Mouse (Mus musculus) forebrain, postnatal 0 days (tissue): ENCODE data around the gene Rnpep. TPM values are rescaled to one million over a fixed set of nuclear protein-coding genes. Genes with fewer than 3 reads are reported as not detected.
A peak's percentile ranks its signal among the peaks of the same experiment; 100 is the strongest.

Source experiments
- ATAC-seq: fragments of 200-750 bp; cut with Nextera tagmentation; 2 replicates; pipeline ENCODE4 v1.8.0; 2017; ENCODE audit warnings: mild to moderate bottlenecking, moderate library complexity
- DNase-seq: peaks from one replicate; pipeline ENCODE4 v3.0.0-alpha.2; 2015
- H3K27ac ChIP-seq: fragments of 300-500 bp; sonication (generic); 2 replicates; pipeline ENCODE4 v1.5.1; 2014; ENCODE audit warnings: low read depth, mild to moderate bottlenecking, antibody characterized with exemption, low read length, moderate library complexity, mixed read lengths
- H3K27me3 ChIP-seq: fragments of 300-500 bp; sonication (generic); 2 replicates; pipeline ENCODE4 v1.6.1; 2014; ENCODE audit warnings: mild to moderate bottlenecking, low read length, mixed read lengths; ENCODE audit not compliant: insufficient read depth
- H3K36me3 ChIP-seq: fragments of 300-500 bp; sonication (generic); 2 replicates; pipeline ENCODE4 v1.6.1; 2014; ENCODE audit warnings: mild to moderate bottlenecking, moderate library complexity; ENCODE audit not compliant: insufficient read depth
- H3K4me1 ChIP-seq: fragments of 300-500 bp; sonication (generic); 2 replicates; pipeline ENCODE4 v1.6.1; 2014; ENCODE audit warnings: antibody characterized with exemption; ENCODE audit not compliant: insufficient read depth
- H3K4me2 ChIP-seq: fragments of 300-500 bp; sonication (generic); 2 replicates; pipeline ENCODE4 v1.6.1; 2014; ENCODE audit warnings: low read depth, mild to moderate bottlenecking, moderate library complexity
- H3K4me3 ChIP-seq: fragments of 300-500 bp; sonication (generic); 2 replicates; pipeline ENCODE4 v1.5.1; 2014; ENCODE audit warnings: low read depth, low read length, mixed read lengths
- H3K9ac ChIP-seq: fragments of 300-500 bp; sonication (generic); 2 replicates; pipeline ENCODE4 v1.6.1; 2014; ENCODE audit warnings: mild to moderate bottlenecking
- H3K9me3 ChIP-seq: fragments of 300-500 bp; sonication (generic); 2 replicates; pipeline ENCODE4 v1.6.1; 2016; ENCODE audit warnings: low read length
- CTCF ChIP-seq: sonication (generic); IDR thresholded peaks from 2 replicates; pipeline ENCODE4 v1.5.1; 2016; ENCODE audit warnings: antibody characterized with exemption, control low read depth, low read depth
- WGBS: fragments of 180-500 bp; shearing (Covaris S2); extraction: QIAGEN DNeasy Blood & Tissue Kit; methylation state at CpG from one replicate; pipeline ENCODE4 v1.1.7; 2014; 5-methylcytosine and 5-hydroxymethylcytosine counted together
- polyA plus RNA-seq: library from polyadenylated mRNA; unstranded; fragments of >200 nt; fragmentation: Nextera tagmentation; extraction: Ambion mirVana; gene quantifications from 2 replicates; pipeline ENCODE4 v1.2.1, GENCODE M21; 2015
- total RNA-seq: library from RNA; depleted of rRNA; stranded (reverse); fragments of >200 nt; gene quantifications from 2 replicates; pipeline ENCODE4 v1.2.3, GENCODE M21; 2014

Gene Rnpep
- total and polyA plus RNA-seq, 2 experiments from 2014 or later, result 49.2 to 63.9 TPM

GRCm38 (mm10) chr1:135280646-135281045, 3.2 kb downstream of the Rnpep start:
- Histone ChIP-seq H3K4me1 (no peaks in the 10 kb centered on the region), H3K27me3 (no peaks in the 10 kb centered on the region), H3K4me2 (no peak overlapping the region), H3K27ac (no peak overlapping the region), H3K36me3 (peaks cover 22% of the 10 kb centered on the region), H3K4me3 (no peak overlapping the region), H3K9me3 (no peaks in the 10 kb centered on the region), H3K9ac (no peak overlapping the region)
- DNase-seq (peak; percentile 63), ATAC-seq (no peak; the same call in 1 of the 2 replicates)
- TF ChIP-seq CTCF, result no peak
- 45% methylated on average over 9 of the region's 9 CpGs for WGBS

GRCm38 (mm10) chr1:135271371-135271770, 12.5 kb downstream of the Rnpep start:
- no peak overlapping the region for H3K4me3 ChIP-seq
- H3K4me2 ChIP-seq, result no peak overlapping the region
- H3K36me3 ChIP-seq, result peaks cover 66% of the 10 kb centered on the region
- no peak overlapping the region for H3K9ac ChIP-seq
- H3K9me3 ChIP-seq, result no peaks in the 10 kb centered on the region
- H3K4me1 ChIP-seq, result no peaks in the 10 kb centered on the region
- no peaks in the 10 kb centered on the region for H3K27me3 ChIP-seq
- TF ChIP-seq CTCF, result no peak
- ATAC-seq (no peak), DNase-seq (no peak)
- H3K27ac ChIP-seq, result no peak overlapping the region
- 70% methylated on average over 9 of the region's 9 CpGs for WGBS

DNA sequence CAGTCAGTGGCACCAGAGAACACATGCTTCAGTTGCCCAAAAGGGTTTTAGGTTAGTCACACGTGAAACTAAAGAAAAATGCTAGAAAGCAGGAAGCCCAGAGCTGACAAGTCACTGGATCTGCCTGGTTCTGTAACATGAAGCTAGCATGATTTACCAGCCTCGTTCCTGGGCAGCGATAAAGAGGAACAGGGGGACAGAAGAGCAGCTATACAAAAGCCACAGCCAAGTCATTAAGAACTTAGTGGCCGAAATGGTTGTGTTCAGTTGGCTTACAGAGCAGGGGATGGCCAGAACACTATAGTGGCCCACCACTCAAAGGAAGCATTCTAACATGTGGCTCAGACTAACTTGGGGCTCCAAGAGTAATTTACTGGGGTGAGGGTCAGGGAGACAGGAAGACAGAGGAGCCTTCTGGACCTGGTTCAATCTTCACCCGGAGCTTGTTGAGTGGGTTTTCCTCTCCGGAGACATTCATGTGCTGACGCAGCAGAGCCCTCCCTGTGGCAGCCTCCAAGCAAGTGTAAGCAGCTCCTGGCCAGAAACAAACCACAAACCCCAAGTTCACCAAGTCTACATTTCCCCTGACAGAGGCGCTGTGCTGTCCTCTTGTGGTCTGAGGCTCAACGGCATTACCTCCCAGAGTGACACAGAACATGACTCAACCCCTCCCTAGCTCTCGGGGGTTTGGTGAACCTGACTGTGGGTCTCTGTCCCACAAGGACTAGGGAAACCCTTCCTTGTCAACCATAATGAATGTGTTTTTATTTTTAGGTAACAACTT, 16.0 kb downstream of the Rnpep start:
- TF ChIP-seq CTCF, result peak; percentile 10; the same call in 1 of the 2 replicates
- no peaks in the 10 kb centered on the region for H3K4me1 ChIP-seq
- no peaks in the 10 kb centered on the region for H3K9me3 ChIP-seq
- DNase-seq (no peak), ATAC-seq (no peak)
- no peak overlapping the region for H3K27ac ChIP-seq
- WGBS, result 91% methylated on average over 10 of the region's 10 CpGs
- no peak overlapping the region for H3K4me3 ChIP-seq
- H3K4me2 ChIP-seq, result no peak overlapping the region
- H3K27me3 ChIP-seq, result no peaks in the 10 kb centered on the region
- peaks cover 81% of the 10 kb centered on the region for H3K36me3 ChIP-seq
- no peak overlapping the region for H3K9ac ChIP-seq

DNA sequence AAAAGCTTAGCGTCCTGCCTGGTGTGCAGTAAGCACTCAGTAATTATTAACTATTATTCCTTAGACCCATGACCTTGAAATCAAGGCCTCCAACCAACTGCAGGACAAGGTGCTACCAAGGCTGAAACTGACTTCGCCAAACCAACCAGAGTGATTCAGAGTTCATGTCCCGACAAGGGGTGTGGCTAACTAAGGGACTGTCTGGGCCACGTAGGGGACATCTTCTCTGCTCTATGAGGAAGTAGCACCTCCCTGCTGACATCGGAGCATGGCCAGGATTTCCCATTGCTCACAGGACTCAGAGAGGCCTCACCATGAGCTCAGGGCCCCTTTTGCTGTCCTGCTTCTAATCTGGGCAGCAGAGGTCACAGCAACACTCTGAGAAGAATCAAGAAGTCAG, 18.1 kb downstream of the Rnpep start:
- 89% methylated on average over 5 of the region's 5 CpGs for WGBS
- ATAC-seq (no peak), DNase-seq (no peak)
- Histone ChIP-seq H3K27ac (no peak overlapping the region), H3K4me2 (no peak overlapping the region), H3K27me3 (no peaks in the 10 kb centered on the region), H3K9ac (no peak overlapping the region), H3K36me3 (peaks cover 72% of the 10 kb centered on the region), H3K4me3 (no peak overlapping the region), H3K4me1 (no peaks in the 10 kb centered on the region), H3K9me3 (no peaks in the 10 kb centered on the region)
- TF ChIP-seq CTCF, result no peak

GRCm38 (mm10) chr1:135263316-135263715, 20.6 kb downstream of the Rnpep start:
- H3K36me3 ChIP-seq, result peaks cover 63% of the 10 kb centered on the region
- ATAC-seq (no peak), DNase-seq (no peak)
- no peak overlapping the region for H3K4me3 ChIP-seq
- TF ChIP-seq CTCF, result no peak
- no peak overlapping the region for H3K9ac ChIP-seq
- peaks cover 8% of the 10 kb centered on the region; the same call in 1 of the 2 replicates for H3K4me1 ChIP-seq
- 85% methylated on average over 9 of the region's 9 CpGs for WGBS
- no peaks in the 10 kb centered on the region for H3K27me3 ChIP-seq
- no peaks in the 10 kb centered on the region for H3K9me3 ChIP-seq
- H3K27ac ChIP-seq, result no peak overlapping the region
- H3K4me2 ChIP-seq, result no peak overlapping the region

GRCm38 (mm10) chr1:135262329-135262728, 21.6 kb downstream of the Rnpep start:
- Histone ChIP-seq H3K36me3 (peaks cover 53% of the 10 kb centered on the region), H3K27ac (no peak overlapping the region), H3K9me3 (no peaks in the 10 kb centered on the region), H3K27me3 (no peaks in the 10 kb centered on the region), H3K4me3 (no peak overlapping the region), H3K4me2 (no peak overlapping the region), H3K9ac (no peak overlapping the region), H3K4me1 (peaks cover 9% of the 10 kb centered on the region; the same call in 1 of the 2 replicates)
- no peak for DNase-seq
- TF ChIP-seq CTCF, result no peak
- WGBS, result 79% methylated on average over 3 of the region's 3 CpGs
- ATAC-seq, result no peak

GRCm38 (mm10) chr1:135260931-135261330, 23.0 kb downstream of the Rnpep start:
- H3K27ac ChIP-seq, result no peak overlapping the region
- no peak for TF ChIP-seq CTCF
- H3K4me2 ChIP-seq, result no peak overlapping the region
- WGBS, result 75% methylated on average over 6 of the region's 6 CpGs
- H3K9ac ChIP-seq, result no peak overlapping the region
- ATAC-seq, result no peak
- H3K4me3 ChIP-seq, result no peak overlapping the region
- DNase-seq, result no peak
- H3K36me3 ChIP-seq, result peaks cover 39% of the 10 kb centered on the region
- peaks cover 9% of the 10 kb centered on the region; the same call in 1 of the 2 replicates for H3K4me1 ChIP-seq
- no peaks in the 10 kb centered on the region for H3K27me3 ChIP-seq
- H3K9me3 ChIP-seq, result no peaks in the 10 kb centered on the region
